Mouse (Mus musculus) heart, adult 9 months (tissue): Measurements from ENCODE around the gene Cdhr1.
A peak's percentile ranks its signal among the peaks of the same experiment; 100 is the strongest.
"Not testable (repeated sequence)": the region's sequence is repeated elsewhere in the genome, so short reads cannot be mapped to it uniquely, and the experiment has no call there.

ENCODE experiments used
- DNase-seq, 2 experiments: peaks; one replicate each; pipeline ENCODE4 v3.0.0; 2022; ENCODE audit warnings: low spot score in 2 of 2

Gene Cdhr1

GRCm38 (mm10) chr14:37097956-37098530 is at the start of gene Cdhr1:
Gene Cdhr1, minus strand, starts transcription at chr14:37098347.
- no peak for DNase-seq

GRCm38 (mm10) chr14:37139051-37139710 is 41.0 kb upstream of the Cdhr1 start:
- DNase-seq = no peak

- DNase-seq = not testable (repeated sequence)
Measured at GRCm38 (mm10) chr14:37137596-37137995, 39.4 kb upstream of the Cdhr1 start.

- DNase-seq = no peak
Measured at GRCm38 (mm10) chr14:37136110-37136509, 38.0 kb upstream of the Cdhr1 start.

- no peak for DNase-seq
Measured at GRCm38 (mm10) chr14:37135671-37136070, 37.5 kb upstream of the Cdhr1 start.

GRCm38 (mm10) chr14:37135127-37135593 is 37.0 kb upstream of the Cdhr1 start, which contains the start of gene Ghitm:
Gene Ghitm, minus strand, starts transcription at chr14:37135272.
- peak; percentile 98 for DNase-seq

GRCm38 (mm10) chr14:37134304-37135126 is 36.4 kb upstream of the Cdhr1 start:
- DNase-seq = no peak

- DNase-seq = no peak
Measured at GRCm38 (mm10) chr14:37127652-37128051, 29.5 kb upstream of the Cdhr1 start.

- DNase-seq = no peak
Measured at GRCm38 (mm10) chr14:37119233-37119632, 21.1 kb upstream of the Cdhr1 start.

- no peak for DNase-seq
Measured at GRCm38 (mm10) chr14:37113922-37114321, 15.8 kb upstream of the Cdhr1 start, which contains the start of gene 2610528A11Rik. Gene 2610528A11Rik, minus strand, starts transcription at chr14:37114022.

- DNase-seq = no peak
Measured at GRCm38 (mm10) chr14:37112931-37113330, 14.8 kb upstream of the Cdhr1 start.

GRCm38 (mm10) chr14:37111371-37111770 is 13.2 kb upstream of the Cdhr1 start:
- no peak for DNase-seq

GRCm38 (mm10) chr14:37110456-37110855 is 12.3 kb upstream of the Cdhr1 start:
- no peak for DNase-seq

GRCm38 (mm10) chr14:37109975-37110374 is 11.8 kb upstream of the Cdhr1 start:
- no peak for DNase-seq

- no peak for DNase-seq
Measured at GRCm38 (mm10) chr14:37109460-37109859, 11.3 kb upstream of the Cdhr1 start.

GRCm38 (mm10) chr14:37105846-37106245 is 7.7 kb upstream of the Cdhr1 start:
- no peak for DNase-seq

- peak; percentile 8 to 15 for DNase-seq
Measured at GRCm38 (mm10) chr14:37104747-37105146, 6.6 kb upstream of the Cdhr1 start.

- no peak for DNase-seq
Measured at GRCm38 (mm10) chr14:37102484-37102883, 4.3 kb upstream of the Cdhr1 start.

- no peak for DNase-seq
Measured at GRCm38 (mm10) chr14:37101531-37101930, 3.4 kb upstream of the Cdhr1 start.

GRCm38 (mm10) chr14:37095556-37095955 is 2.6 kb downstream of the Cdhr1 start:
- DNase-seq = no peak

GRCm38 (mm10) chr14:37094436-37094835 is 3.7 kb downstream of the Cdhr1 start:
- DNase-seq = no peak

GRCm38 (mm10) chr14:37083755-37084154 is 14.4 kb downstream of the Cdhr1 start:
- no peak for DNase-seq
